Mouse (Mus musculus): Measurements from ENCODE around the gene Ppm1e. TPM values are rescaled to one million over a fixed set of nuclear protein-coding genes. Genes with fewer than 3 reads are reported as not detected.
A peak's percentile ranks its signal among the peaks of the same experiment; 100 is the strongest.

The Ppm1e gene
- polyA plus RNA-seq (2016; fragmentation: Nextera tagmentation; extraction: Ambion mirVana) = 4.1 and 4.3 TPM in 2 replicates

DNA sequence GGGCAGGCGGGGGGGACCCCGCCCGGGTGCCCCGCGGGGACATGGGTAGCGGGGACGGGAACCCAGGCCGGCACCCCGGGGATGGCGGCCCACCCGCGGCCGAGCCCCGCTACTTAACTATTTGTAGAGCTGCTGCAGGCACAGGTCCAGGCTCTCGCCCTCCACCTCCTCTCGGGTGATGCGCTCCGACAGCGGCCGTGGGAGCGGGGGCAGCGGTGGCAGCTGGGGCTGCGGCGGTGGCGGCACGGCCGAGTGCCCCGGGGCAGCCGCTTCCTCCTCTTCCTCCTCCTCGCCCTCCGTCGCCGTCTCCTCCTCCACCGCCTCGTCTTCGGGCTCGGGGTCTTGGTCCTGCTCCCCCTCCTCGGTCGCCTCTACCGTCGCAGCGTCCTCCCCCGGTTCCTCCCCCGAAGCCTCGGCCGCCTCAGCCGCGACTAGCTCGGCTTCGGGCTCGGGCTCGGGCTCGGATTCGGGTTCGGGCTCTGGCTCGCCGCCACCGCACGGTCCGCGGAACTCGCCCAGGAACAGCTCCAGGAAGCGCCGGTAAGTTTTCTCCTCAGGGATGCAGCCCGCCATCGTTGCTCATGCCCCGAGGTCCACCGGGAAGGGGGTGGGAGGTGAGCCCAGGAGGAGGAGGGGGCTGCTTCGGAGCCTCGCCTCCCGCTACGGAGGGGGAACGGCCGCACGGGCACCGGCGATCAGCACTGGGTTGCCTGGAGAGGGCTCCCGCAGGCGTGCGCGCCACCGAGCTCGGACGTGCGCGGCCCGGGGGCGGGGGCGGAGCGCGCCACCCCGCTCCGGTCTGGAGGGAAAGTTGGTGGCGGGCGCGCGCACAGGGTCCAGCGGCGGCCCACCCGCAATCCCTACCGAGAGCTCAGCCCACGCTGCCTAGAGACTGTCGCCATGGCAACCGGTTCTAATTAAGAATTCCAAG is at the start of gene Ppm1e:
Gene Ppm1e, minus strand, starts transcription at position 693 of the 931 bp plus-strand sequence.
- H3K9me3 ChIP-seq = no peaks in the 10 kb centered on the region
- WGBS = under 1% methylated on average over 75 of the region's 104 CpGs
- H3K4me3 ChIP-seq = peak within 1 kb of the TSS; percentile 65
- no peaks in the 10 kb centered on the region for H3K36me3 ChIP-seq
- H3K27me3 ChIP-seq = peaks cover 25% of the 10 kb centered on the region
- ATAC-seq (ENCODE audit: insufficient number of reproducible peaks, insufficient read depth, low FRiP score, low TSS enrichment) = peak; percentile 81
- peak within 1 kb of the TSS; percentile 56 for H3K9ac ChIP-seq
- no peak within 1 kb of the TSS for H3K27ac ChIP-seq
- H3K4me1 ChIP-seq = peaks cover 11% of the 10 kb centered on the region
- peak within 1 kb of the TSS; percentile 97 for H3K4me2 ChIP-seq (replicated peaks)

DNA sequence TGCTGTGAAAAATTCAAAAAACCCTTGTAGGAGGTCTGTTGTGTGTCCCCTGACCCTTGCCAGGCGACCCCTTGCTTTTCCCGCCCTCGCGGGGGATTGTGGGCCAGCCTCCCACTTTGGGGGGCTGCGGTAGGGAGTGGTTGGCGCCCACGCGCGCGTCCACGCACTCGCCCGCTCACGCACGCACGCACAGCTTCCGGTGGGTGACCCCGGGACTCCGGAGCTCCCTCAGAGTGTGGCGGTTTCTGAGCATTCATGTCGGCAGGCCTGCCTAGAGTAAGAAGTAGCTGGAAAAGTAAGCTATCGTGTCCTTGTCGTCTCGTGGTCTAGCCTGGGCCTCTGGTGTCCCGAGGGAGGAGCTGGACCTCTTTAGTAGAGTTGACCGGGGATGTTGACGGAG is 46.1 kb upstream of the Ppm1e start, which contains the start of the genes Rad51c and Tex14:
Gene Rad51c, minus strand, starts transcription at position 79 of the 400 bp plus-strand sequence.
Gene Tex14, plus strand, starts transcription at position 190 of the 400 bp plus-strand sequence.
- H3K4me2 ChIP-seq (replicated peaks) = peak within 1 kb of the TSS; percentile 52
- peak within 1 kb of the TSS; percentile 46 for H3K4me3 ChIP-seq
- no peaks in the 10 kb centered on the region for H3K36me3 ChIP-seq
- H3K4me1 ChIP-seq = peaks cover 4% of the 10 kb centered on the region; the same call in 1 of the 2 replicates
- peak within 1 kb of the TSS; percentile 93 for H3K27ac ChIP-seq
- H3K9me3 ChIP-seq = no peaks in the 10 kb centered on the region
- WGBS = 76% methylated on average over 27 of the region's 27 CpGs
- no peak for ATAC-seq (ENCODE audit: insufficient number of reproducible peaks, insufficient read depth, low FRiP score, low TSS enrichment)
- peak within 1 kb of the TSS; percentile 55 for H3K9ac ChIP-seq
- no peaks in the 10 kb centered on the region for H3K27me3 ChIP-seq

DNA sequence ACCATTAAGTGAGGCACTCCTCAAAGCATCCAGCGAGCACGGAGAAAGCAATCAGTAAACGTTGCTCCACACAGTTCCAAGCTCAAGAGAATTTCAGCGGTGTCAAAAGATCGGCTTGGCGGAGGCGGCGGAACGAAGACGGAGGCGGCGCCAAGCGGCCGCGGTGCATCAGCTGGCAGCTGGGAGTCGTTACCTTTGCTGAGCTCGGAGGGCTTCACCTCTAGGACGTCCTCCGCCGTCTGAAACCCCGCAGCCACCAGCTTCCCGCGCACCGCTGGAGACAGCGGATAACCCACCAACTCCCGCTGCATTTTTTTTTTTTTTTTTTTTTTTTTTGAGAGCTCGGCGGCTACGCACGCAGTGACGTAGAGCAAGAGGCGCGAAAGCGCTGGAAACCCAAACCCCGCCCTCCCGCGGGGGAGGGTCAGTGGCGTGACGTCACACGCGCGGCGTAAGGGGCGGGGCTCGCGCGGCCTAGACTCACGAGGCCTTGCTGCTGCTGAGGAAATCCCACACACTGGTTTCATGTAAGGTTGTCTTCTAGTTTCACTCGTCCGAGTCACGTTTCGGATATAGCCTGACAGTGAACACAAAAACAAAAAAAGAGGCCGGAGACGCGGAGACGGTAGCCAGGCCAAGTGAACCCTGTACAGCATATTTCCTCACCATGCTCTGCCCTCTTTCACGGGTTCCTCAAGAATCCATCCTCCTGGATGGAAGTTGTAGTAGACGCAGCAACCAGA is 45.5 kb upstream of the Ppm1e start:
- WGBS = 2% methylated on average over 58 of the region's 58 CpGs
- peak overlapping the region; percentile 93 for H3K27ac ChIP-seq
- peak overlapping the region; percentile 55 for H3K9ac ChIP-seq
- H3K27me3 ChIP-seq = no peaks in the 10 kb centered on the region
- H3K9me3 ChIP-seq = no peaks in the 10 kb centered on the region
- peak overlapping the region; percentile 52 for H3K4me2 ChIP-seq (replicated peaks)
- H3K4me3 ChIP-seq = peak overlapping the region; percentile 46
- no peaks in the 10 kb centered on the region for H3K36me3 ChIP-seq
- peaks cover 4% of the 10 kb centered on the region; the same call in 1 of the 2 replicates for H3K4me1 ChIP-seq
- ATAC-seq (ENCODE audit: insufficient number of reproducible peaks, insufficient read depth, low FRiP score, low TSS enrichment) = peak; percentile 76

DNA sequence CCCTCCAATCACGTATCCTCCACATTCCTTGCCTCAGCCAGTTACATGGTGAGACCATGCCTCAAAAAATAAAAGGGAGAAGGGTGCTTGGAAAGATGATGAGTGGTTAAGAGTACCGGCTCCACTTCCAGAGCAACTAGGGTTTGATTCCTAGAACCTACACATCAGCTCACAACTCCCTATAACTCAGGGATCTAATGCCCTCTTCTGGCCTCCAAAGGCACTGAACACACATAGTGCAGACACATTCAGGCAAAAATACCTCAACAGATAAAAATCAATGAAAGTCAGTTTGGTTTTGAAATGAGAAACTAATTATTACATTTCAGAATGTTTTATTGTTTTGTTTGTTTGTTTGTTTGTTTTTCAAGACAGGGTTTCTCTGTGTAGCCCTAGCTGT is 39.6 kb upstream of the Ppm1e start:
- no peaks in the 10 kb centered on the region for H3K36me3 ChIP-seq
- 92% methylated on average over 2 of the region's 2 CpGs for WGBS
- H3K9me3 ChIP-seq = no peaks in the 10 kb centered on the region
- no peak overlapping the region for H3K27ac ChIP-seq
- ATAC-seq (ENCODE audit: insufficient number of reproducible peaks, insufficient read depth, low FRiP score, low TSS enrichment) = no peak
- H3K9ac ChIP-seq = no peak overlapping the region
- H3K4me2 ChIP-seq (replicated peaks) = no peak overlapping the region
- H3K4me1 ChIP-seq = no peaks in the 10 kb centered on the region
- no peak overlapping the region for H3K4me3 ChIP-seq
- H3K27me3 ChIP-seq = no peaks in the 10 kb centered on the region

DNA sequence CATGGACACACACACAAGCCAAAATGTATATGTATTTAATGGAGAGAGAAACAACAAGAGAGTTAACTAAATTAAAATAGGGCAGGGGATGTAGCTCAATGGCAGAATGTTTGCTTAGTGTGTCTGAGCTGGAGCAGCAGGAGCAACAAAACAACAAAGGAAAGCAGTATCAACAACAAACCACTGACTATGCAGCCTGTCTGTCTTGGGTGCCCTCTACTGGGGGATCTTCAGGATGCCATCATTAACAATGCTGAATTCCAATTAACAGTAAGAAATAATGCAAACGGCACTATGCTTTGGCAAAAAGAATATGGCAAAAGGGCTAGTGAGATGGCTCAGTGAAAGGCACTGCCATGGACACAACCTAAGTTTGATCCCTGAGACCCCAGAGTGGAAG is 35.0 kb upstream of the Ppm1e start:
- no peaks in the 10 kb centered on the region for H3K4me1 ChIP-seq

DNA sequence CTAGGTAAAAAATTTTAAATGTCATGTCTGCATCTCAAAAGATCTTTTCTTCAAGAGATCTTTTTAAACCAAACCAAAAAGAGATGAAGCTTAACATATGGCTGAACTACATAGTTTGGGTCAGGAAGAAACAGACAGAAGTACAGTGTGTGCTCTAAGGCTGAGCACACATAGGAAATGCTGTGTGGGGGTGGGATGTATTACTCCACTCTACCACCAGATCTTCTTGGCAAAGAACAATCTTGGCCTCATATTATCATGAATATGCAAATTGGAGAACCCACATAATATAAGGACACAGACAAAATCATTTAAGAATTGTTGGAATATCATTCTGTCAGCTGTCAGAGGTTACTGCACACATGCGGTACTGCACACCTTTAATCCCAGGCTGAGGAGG is 26.9 kb upstream of the Ppm1e start:
- 89% methylated on average over 1 of the region's 1 CpGs for WGBS
- Histone ChIP-seq H3K27me3 (no peaks in the 10 kb centered on the region), H3K36me3 (0 out of 2 replicates have a peak, but pooled peaks cover 4% of the 10 kb centered on the region), H3K4me1 (no peaks in the 10 kb centered on the region), H3K4me2 (replicated peaks) (no peak overlapping the region), H3K4me3 (no peak overlapping the region), H3K27ac (no peak overlapping the region), H3K9me3 (no peaks in the 10 kb centered on the region), H3K9ac (no peak overlapping the region)
- ATAC-seq (ENCODE audit: insufficient number of reproducible peaks, insufficient read depth, low FRiP score, low TSS enrichment) = no peak

More for the DNA sequence above, 35.0 kb upstream of the Ppm1e start:
- Histone ChIP-seq H3K4me2 (replicated peaks) (no peak overlapping the region), H3K27ac (no peak overlapping the region), H3K27me3 (no peaks in the 10 kb centered on the region), H3K9me3 (no peaks in the 10 kb centered on the region), H3K9ac (no peak overlapping the region), H3K4me3 (no peak overlapping the region), H3K36me3 (no peaks in the 10 kb centered on the region; the same call in 1 of the 2 replicates)
- no peak for ATAC-seq (ENCODE audit: insufficient number of reproducible peaks, insufficient read depth, low FRiP score, low TSS enrichment)
- WGBS = 53% methylated on average over 1 of the region's 1 CpGs

DNA sequence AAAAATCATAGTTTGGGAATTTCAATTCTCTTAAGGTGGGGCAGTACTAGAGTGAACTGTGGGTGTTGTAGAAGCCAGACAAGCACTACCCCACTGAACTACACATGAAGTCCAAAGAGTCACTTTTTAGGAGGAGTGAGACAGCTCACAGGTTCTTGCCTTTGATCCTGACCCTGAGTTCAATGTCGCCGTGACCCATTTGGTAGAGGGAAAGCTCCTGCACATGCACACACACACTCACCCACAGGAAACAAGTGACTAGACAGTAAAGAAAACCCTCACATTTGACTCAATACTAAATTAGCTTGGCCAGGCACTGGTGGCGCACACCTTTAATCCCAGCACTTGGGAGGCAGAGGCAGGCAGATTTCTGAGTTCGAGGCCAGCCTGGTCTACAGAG is 25.7 kb upstream of the Ppm1e start:
- H3K4me2 ChIP-seq (replicated peaks) = no peak overlapping the region
- no peak overlapping the region for H3K4me3 ChIP-seq
- no peak overlapping the region for H3K27ac ChIP-seq
- H3K4me1 ChIP-seq = no peaks in the 10 kb centered on the region
- WGBS = 95% methylated on average over 4 of the region's 4 CpGs
- H3K36me3 ChIP-seq = 0 out of 2 replicates have a peak, but pooled peaks cover 4% of the 10 kb centered on the region
- ATAC-seq (ENCODE audit: insufficient number of reproducible peaks, insufficient read depth, low FRiP score, low TSS enrichment) = no peak
- no peaks in the 10 kb centered on the region for H3K27me3 ChIP-seq
- H3K9me3 ChIP-seq = no peaks in the 10 kb centered on the region
- H3K9ac ChIP-seq = no peak overlapping the region

DNA sequence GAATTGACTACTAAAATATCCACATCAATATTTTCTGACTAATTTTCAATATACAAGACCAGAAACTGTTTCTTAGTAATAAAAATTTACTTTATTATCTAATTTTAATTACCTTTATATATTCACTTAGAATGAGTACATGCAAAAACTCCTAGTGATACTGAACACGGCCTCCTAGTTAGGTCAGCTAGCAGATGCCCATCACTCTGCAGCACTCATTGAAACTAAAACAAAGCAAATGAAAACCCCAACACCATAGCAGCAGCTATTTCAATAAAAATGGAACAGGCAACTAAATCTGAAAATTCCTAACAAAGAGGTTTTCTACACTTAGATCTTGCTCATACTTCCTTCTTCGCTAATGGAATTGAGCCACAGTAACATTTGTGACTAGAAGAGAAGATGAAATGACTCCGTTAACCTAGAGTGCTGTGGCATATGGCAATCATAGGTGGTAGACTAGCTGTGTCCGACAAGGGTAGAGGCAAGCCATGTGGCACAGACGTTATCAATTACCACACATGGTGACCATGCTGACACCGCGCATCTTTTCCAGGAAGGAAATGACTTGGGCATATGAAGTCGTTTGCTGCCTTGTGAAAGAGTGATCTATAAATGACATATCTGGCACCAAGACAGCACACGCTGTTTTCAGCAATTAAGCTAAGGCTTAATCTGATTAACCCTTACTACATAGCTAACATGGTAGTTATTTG is 9.2 kb upstream of the Ppm1e start:
- no peaks in the 10 kb centered on the region for H3K9me3 ChIP-seq
- H3K4me3 ChIP-seq = no peak overlapping the region
- no peak overlapping the region for H3K9ac ChIP-seq
- no peak for ATAC-seq (ENCODE audit: insufficient number of reproducible peaks, insufficient read depth, low FRiP score, low TSS enrichment)
- H3K4me1 ChIP-seq = no peaks in the 10 kb centered on the region
- no peak overlapping the region for H3K4me2 ChIP-seq (replicated peaks)
- WGBS = 59% methylated on average over 9 of the region's 9 CpGs
- H3K36me3 ChIP-seq = no peaks in the 10 kb centered on the region
- H3K27me3 ChIP-seq = no peaks in the 10 kb centered on the region
- no peak overlapping the region for H3K27ac ChIP-seq

DNA sequence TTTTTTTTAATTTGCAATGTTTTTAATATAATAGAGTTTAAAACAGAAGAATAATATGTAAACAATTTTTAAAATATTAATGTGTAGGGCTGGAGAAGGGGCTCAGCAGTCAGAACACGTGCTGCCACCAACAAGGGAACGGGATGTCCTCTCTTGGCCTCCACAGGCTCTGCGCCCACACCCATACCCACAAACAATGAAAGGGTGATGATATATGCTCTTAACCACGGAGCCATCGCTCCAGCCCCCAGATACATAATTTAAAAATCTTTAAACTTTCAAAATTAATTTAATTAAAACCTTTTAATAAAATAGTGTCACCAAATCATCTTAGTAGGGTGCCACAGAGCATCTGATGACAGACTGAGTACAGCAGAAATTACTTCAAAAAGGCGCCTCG is 8.2 kb upstream of the Ppm1e start:
- H3K27ac ChIP-seq = no peak overlapping the region
- H3K9me3 ChIP-seq = no peaks in the 10 kb centered on the region
- no peaks in the 10 kb centered on the region for H3K27me3 ChIP-seq
- WGBS = 83% methylated on average over 7 of the region's 7 CpGs
- no peak overlapping the region for H3K4me2 ChIP-seq (replicated peaks)
- H3K4me1 ChIP-seq = no peaks in the 10 kb centered on the region
- H3K9ac ChIP-seq = no peak overlapping the region
- no peaks in the 10 kb centered on the region for H3K36me3 ChIP-seq
- H3K4me3 ChIP-seq = no peak overlapping the region
- no peak for ATAC-seq (ENCODE audit: insufficient number of reproducible peaks, insufficient read depth, low FRiP score, low TSS enrichment)

DNA sequence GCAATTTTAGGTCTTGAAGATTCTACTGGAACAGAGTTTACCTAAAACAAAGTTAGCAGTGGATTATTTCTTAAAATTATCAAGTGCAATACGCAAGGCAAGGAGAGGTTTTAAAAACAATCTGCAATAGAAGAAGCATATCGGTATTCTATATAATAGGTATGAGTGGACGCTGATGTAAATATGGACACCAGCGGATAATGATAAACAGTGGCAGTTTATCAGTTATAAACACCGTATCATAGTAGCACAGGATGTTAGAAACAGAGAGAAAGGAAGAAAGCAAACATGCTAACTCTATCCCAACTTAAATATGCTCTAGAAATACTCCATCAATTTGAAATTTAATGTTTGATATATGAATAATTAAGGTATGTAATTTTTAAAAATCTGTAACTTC is 6.3 kb upstream of the Ppm1e start:
- no peak for ATAC-seq (ENCODE audit: insufficient number of reproducible peaks, insufficient read depth, low FRiP score, low TSS enrichment)
- Histone ChIP-seq H3K9ac (no peak overlapping the region), H3K36me3 (no peaks in the 10 kb centered on the region), H3K4me3 (no peak overlapping the region), H3K9me3 (no peaks in the 10 kb centered on the region), H3K4me2 (replicated peaks) (no peak overlapping the region), H3K4me1 (no peaks in the 10 kb centered on the region), H3K27ac (no peak overlapping the region), H3K27me3 (peaks cover 2% of the 10 kb centered on the region; the same call in 1 of the 2 replicates)
- WGBS = 87% methylated on average over 5 of the region's 5 CpGs

DNA sequence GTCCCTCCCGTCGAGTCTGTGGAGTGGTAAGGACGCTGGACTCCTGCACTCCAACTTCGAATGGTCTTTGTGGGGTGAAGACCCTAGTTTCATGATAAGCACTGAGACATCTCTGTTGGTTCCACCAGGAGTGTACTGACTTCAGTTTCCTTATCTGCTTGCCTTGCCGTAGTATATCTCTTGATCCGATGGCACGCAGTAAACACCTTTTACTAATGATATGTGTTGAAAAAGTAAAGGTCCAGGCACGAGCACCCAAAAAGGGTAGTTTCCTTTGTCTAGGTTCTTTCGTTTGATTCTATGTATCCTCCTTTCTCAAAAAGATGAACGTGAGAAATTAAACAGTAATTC is 414 bp upstream of the Ppm1e start:
- H3K4me3 ChIP-seq = peak overlapping the region; percentile 65
- H3K36me3 ChIP-seq = no peaks in the 10 kb centered on the region
- peaks cover 25% of the 10 kb centered on the region for H3K27me3 ChIP-seq
- peaks cover 11% of the 10 kb centered on the region for H3K4me1 ChIP-seq
- no peak for ATAC-seq (ENCODE audit: insufficient number of reproducible peaks, insufficient read depth, low FRiP score, low TSS enrichment)
- H3K9me3 ChIP-seq = no peaks in the 10 kb centered on the region
- 15% methylated on average over 10 of the region's 10 CpGs for WGBS
- no peak overlapping the region for H3K27ac ChIP-seq
- peak overlapping the region; percentile 97 for H3K4me2 ChIP-seq (replicated peaks)
- peak overlapping the region; percentile 56; the same call in 1 of the 2 replicates for H3K9ac ChIP-seq

All from embryonic facial prominence, embryonic 12.5 days (tissue).